Mouse (Mus musculus) forebrain, embryonic 15.5 days (tissue): Measurements from ENCODE around the gene Trim11. TPM values are rescaled to one million over a fixed set of nuclear protein-coding genes. Genes with fewer than 3 reads are reported as not detected.

ENCODE experiments used
- ATAC-seq: fragments of 200-750 bp; cut with Nextera tagmentation; replicated peaks from 2 replicates; pipeline ENCODE4 v1.8.0; 2017; ENCODE audit warnings: mild to moderate bottlenecking, moderate TSS enrichment, moderate library complexity
- H3K27ac ChIP-seq: fragments of 300-500 bp; sonication (generic); replicated peaks from 2 replicates; pipeline ENCODE4 v1.5.1; 2015; ENCODE audit warnings: mild to moderate bottlenecking, inconsistent platforms
- H3K27me3 ChIP-seq: fragments of 300-500 bp; sonication (generic); 2 replicates; pipeline ENCODE4 v1.6.1; 2015; ENCODE audit warnings: inconsistent platforms
- H3K36me3 ChIP-seq: fragments of 300-500 bp; sonication (generic); 2 replicates; pipeline ENCODE4 v1.6.1; 2015; ENCODE audit warnings: mild to moderate bottlenecking, inconsistent platforms
- H3K4me1 ChIP-seq: fragments of 300-500 bp; sonication (generic); 2 replicates; pipeline ENCODE4 v1.6.1; 2015; ENCODE audit warnings: inconsistent platforms
- H3K4me2 ChIP-seq: fragments of 300-500 bp; sonication (generic); replicated peaks from 2 replicates; pipeline ENCODE4 v1.6.1; 2015; ENCODE audit warnings: mild to moderate bottlenecking, inconsistent platforms
- H3K4me3 ChIP-seq: fragments of 300-500 bp; sonication (generic); 2 replicates; pipeline ENCODE4 v1.5.1; 2015; ENCODE audit warnings: mild to moderate bottlenecking, inconsistent platforms
- H3K9ac ChIP-seq: fragments of 300-500 bp; sonication (generic); replicated peaks from 2 replicates; pipeline ENCODE4 v1.6.1; 2015; ENCODE audit warnings: mild to moderate bottlenecking, inconsistent platforms
- H3K9me3 ChIP-seq: fragments of 300-500 bp; sonication (generic); 2 replicates; pipeline ENCODE4 v1.6.1; 2016; ENCODE audit warnings: inconsistent platforms
- WGBS: fragments of 180-500 bp; shearing (Covaris S2); methylation state at CpG from one replicate; pipeline ENCODE4 v1.1.7; 2015; ENCODE audit warnings: mixed read lengths; 5-methylcytosine and 5-hydroxymethylcytosine counted together
- polyA plus RNA-seq: library from polyadenylated mRNA; unstranded; fragments of >200 nt; fragmentation: Nextera tagmentation; extraction: Ambion mirVana; gene quantifications from 2 replicates; pipeline ENCODE4 v1.2.1, GENCODE M21; 2015

The Trim11 gene
- polyA plus RNA-seq = 22.6 and 24.8 TPM in 2 replicates

GRCm38 (mm10) chr11:58978027-58978705 is at the start of gene Trim11:
Trim11 (plus strand) TSS chr11:58978093.
- under 1% methylated on average over 64 of the region's 64 CpGs for WGBS
- Histone ChIP-seq H3K9ac (peak within 1 kb of the TSS; percentile 87), H3K27me3 (no peaks in the 10 kb centered on the region), H3K4me1 (peaks cover 53% of the 10 kb centered on the region), H3K27ac (peak within 1 kb of the TSS; percentile 71), H3K9me3 (no peaks in the 10 kb centered on the region), H3K4me2 (peak within 1 kb of the TSS; percentile 98), H3K4me3 (peak within 1 kb of the TSS; percentile 65), H3K36me3 (peaks cover 12% of the 10 kb centered on the region)
- ATAC-seq = peak; percentile 87

- no peak overlapping the region for H3K9ac ChIP-seq
- WGBS = 73% methylated on average over 4 of the region's 4 CpGs
- H3K4me1 ChIP-seq = peaks cover 7% of the 10 kb centered on the region; the same call in 1 of the 2 replicates
- H3K27ac ChIP-seq = no peak overlapping the region
- no peaks in the 10 kb centered on the region for H3K27me3 ChIP-seq
- ATAC-seq = no peak
- no peak overlapping the region for H3K4me3 ChIP-seq
- peaks cover 32% of the 10 kb centered on the region for H3K36me3 ChIP-seq
- H3K4me2 ChIP-seq = no peak overlapping the region
- H3K9me3 ChIP-seq = no peaks in the 10 kb centered on the region
Measured at GRCm38 (mm10) chr11:58929055-58929454, 48.8 kb upstream of the Trim11 start.

GRCm38 (mm10) chr11:58929641-58930040 is 48.3 kb upstream of the Trim11 start:
- peaks cover 7% of the 10 kb centered on the region; the same call in 1 of the 2 replicates for H3K4me1 ChIP-seq
- no peak overlapping the region for H3K9ac ChIP-seq
- H3K9me3 ChIP-seq = no peaks in the 10 kb centered on the region
- H3K4me2 ChIP-seq = no peak overlapping the region
- no peak overlapping the region for H3K4me3 ChIP-seq
- no peak overlapping the region for H3K27ac ChIP-seq
- no peaks in the 10 kb centered on the region for H3K27me3 ChIP-seq
- H3K36me3 ChIP-seq = peaks cover 37% of the 10 kb centered on the region
- WGBS = 74% methylated on average over 3 of the region's 3 CpGs
- no peak for ATAC-seq

GRCm38 (mm10) chr11:58930254-58930653 is 47.6 kb upstream of the Trim11 start:
- peaks cover 41% of the 10 kb centered on the region for H3K36me3 ChIP-seq
- H3K4me1 ChIP-seq = peaks cover 7% of the 10 kb centered on the region; the same call in 1 of the 2 replicates
- no peak overlapping the region for H3K27ac ChIP-seq
- no peaks in the 10 kb centered on the region for H3K9me3 ChIP-seq
- no peak overlapping the region for H3K4me3 ChIP-seq
- no peak overlapping the region for H3K9ac ChIP-seq
- no peak overlapping the region for H3K4me2 ChIP-seq
- 91% methylated on average over 3 of the region's 3 CpGs for WGBS
- no peaks in the 10 kb centered on the region for H3K27me3 ChIP-seq
- ATAC-seq = no peak

GRCm38 (mm10) chr11:58931576-58931975 is 46.3 kb upstream of the Trim11 start:
- H3K4me3 ChIP-seq = no peak overlapping the region
- H3K4me2 ChIP-seq = no peak overlapping the region
- H3K27me3 ChIP-seq = no peaks in the 10 kb centered on the region
- peaks cover 18% of the 10 kb centered on the region for H3K4me1 ChIP-seq
- ATAC-seq = no peak
- WGBS = 83% methylated on average over 4 of the region's 4 CpGs
- no peaks in the 10 kb centered on the region for H3K9me3 ChIP-seq
- H3K27ac ChIP-seq = no peak overlapping the region
- H3K36me3 ChIP-seq = peaks cover 49% of the 10 kb centered on the region
- H3K9ac ChIP-seq = no peak overlapping the region

GRCm38 (mm10) chr11:58937909-58938308 is 40.0 kb upstream of the Trim11 start:
- ATAC-seq = 0 out of 2 replicates have a peak, but pooled peaks have one; percentile 3
- H3K4me3 ChIP-seq = peak overlapping the region; percentile 73
- H3K36me3 ChIP-seq = peaks cover 28% of the 10 kb centered on the region
- H3K4me2 ChIP-seq = peak overlapping the region; percentile 90
- H3K27ac ChIP-seq = peak overlapping the region; percentile 94
- no peaks in the 10 kb centered on the region for H3K27me3 ChIP-seq
- H3K4me1 ChIP-seq = peaks cover 32% of the 10 kb centered on the region
- no peaks in the 10 kb centered on the region for H3K9me3 ChIP-seq
- H3K9ac ChIP-seq = peak overlapping the region; percentile 91
- under 1% methylated on average over 13 of the region's 13 CpGs for WGBS

GRCm38 (mm10) chr11:58938322-58939087 is 39.4 kb upstream of the Trim11 start, which contains the start of gene Rnf187:
Rnf187 (minus strand) TSS chr11:58938916.
- WGBS = under 1% methylated on average over 89 of the region's 95 CpGs
- H3K36me3 ChIP-seq = peaks cover 22% of the 10 kb centered on the region
- H3K4me3 ChIP-seq = peak within 1 kb of the TSS; percentile 73
- H3K9me3 ChIP-seq = no peaks in the 10 kb centered on the region
- H3K9ac ChIP-seq = peak within 1 kb of the TSS; percentile 91
- peak; percentile 98 for ATAC-seq
- H3K27ac ChIP-seq = peak within 1 kb of the TSS; percentile 94
- H3K4me1 ChIP-seq = peaks cover 32% of the 10 kb centered on the region
- H3K4me2 ChIP-seq = peak within 1 kb of the TSS; percentile 90
- H3K27me3 ChIP-seq = no peaks in the 10 kb centered on the region

GRCm38 (mm10) chr11:58939088-58939439 is 38.8 kb upstream of the Trim11 start:
- H3K36me3 ChIP-seq = peaks cover 16% of the 10 kb centered on the region

GRCm38 (mm10) chr11:58944136-58944535 is 33.8 kb upstream of the Trim11 start:
- ATAC-seq = no peak
- H3K4me1 ChIP-seq = peaks cover 11% of the 10 kb centered on the region
- H3K36me3 ChIP-seq = no peaks in the 10 kb centered on the region
- H3K9me3 ChIP-seq = no peaks in the 10 kb centered on the region
- 81% methylated on average over 5 of the region's 5 CpGs for WGBS
- H3K27ac ChIP-seq = no peak overlapping the region
- H3K27me3 ChIP-seq = no peaks in the 10 kb centered on the region
- H3K9ac ChIP-seq = no peak overlapping the region
- no peak overlapping the region for H3K4me2 ChIP-seq
- H3K4me3 ChIP-seq = no peak overlapping the region

More at GRCm38 (mm10) chr11:58939088-58939439, 38.8 kb upstream of the Trim11 start:
- Histone ChIP-seq H3K9me3 (no peaks in the 10 kb centered on the region), H3K4me3 (peak overlapping the region; percentile 73), H3K27ac (peak overlapping the region; percentile 94), H3K4me1 (peaks cover 32% of the 10 kb centered on the region), H3K27me3 (no peaks in the 10 kb centered on the region), H3K9ac (peak overlapping the region; percentile 91), H3K4me2 (peak overlapping the region; percentile 90)
- peak; percentile 37; the same call in 1 of the 2 replicates for ATAC-seq
- WGBS = 15% methylated on average over 6 of the region's 6 CpGs

- Histone ChIP-seq H3K4me3 (peak overlapping the region; percentile 69), H3K9me3 (no peaks in the 10 kb centered on the region), H3K27me3 (no peaks in the 10 kb centered on the region), H3K9ac (peak overlapping the region; percentile 93), H3K4me2 (peak overlapping the region; percentile 71), H3K36me3 (no peaks in the 10 kb centered on the region), H3K27ac (peak overlapping the region; percentile 100), H3K4me1 (peaks cover 26% of the 10 kb centered on the region)
- no peak for ATAC-seq
- WGBS = 74% methylated on average over 3 of the region's 3 CpGs
Measured at GRCm38 (mm10) chr11:58947306-58947705, 30.6 kb upstream of the Trim11 start.

GRCm38 (mm10) chr11:58947798-58948528 is 29.9 kb upstream of the Trim11 start:
- H3K27me3 ChIP-seq = no peaks in the 10 kb centered on the region
- H3K4me2 ChIP-seq = peak overlapping the region; percentile 71
- 4% methylated on average over 23 of the region's 23 CpGs for WGBS
- no peaks in the 10 kb centered on the region for H3K36me3 ChIP-seq
- H3K27ac ChIP-seq = peak overlapping the region; percentile 100
- peak overlapping the region; percentile 93 for H3K9ac ChIP-seq
- H3K4me1 ChIP-seq = peaks cover 29% of the 10 kb centered on the region
- H3K9me3 ChIP-seq = no peaks in the 10 kb centered on the region
- peak; percentile 64 for ATAC-seq
- H3K4me3 ChIP-seq = peak overlapping the region; percentile 69
